Mouse (Mus musculus) layer of hippocampus, adult 8-10 months (tissue): ENCODE measurements around the gene Ascc1. TPM values are rescaled to one million over a fixed set of nuclear protein-coding genes. Genes with fewer than 3 reads are reported as not detected.

ENCODE experiments used
- DNase-seq, 2 experiments: peaks; one replicate each; pipeline ENCODE4 v3.0.0; 2022; ENCODE audit warnings: low spot score in 2 of 2
- total RNA-seq, 4 experiments: library from RNA; stranded (reverse); gene quantifications; 2 replicates each; pipeline ENCODE4 v1.2.4; 2022

The Ascc1 gene
- total RNA-seq, 4 experiments from 2014 or later = 17.0 to 19.1 (median 17.7) TPM

- no peak for DNase-seq
These were observed 13.6 kb downstream of the Ascc1 start for GRCm38 (mm10) chr10:60016223-60016622.

GRCm38 (mm10) chr10:60019299-60019698 is 16.7 kb downstream of the Ascc1 start:
- no peak for DNase-seq

GRCm38 (mm10) chr10:60023751-60024150 is 21.1 kb downstream of the Ascc1 start:
- no peak for DNase-seq

GRCm38 (mm10) chr10:60026759-60027395 is 24.3 kb downstream of the Ascc1 start:
- no peak for DNase-seq

GRCm38 (mm10) chr10:60027619-60028084 is 25.0 kb downstream of the Ascc1 start:
- DNase-seq = no peak

- DNase-seq = no peak
These were observed 25.6 kb downstream of the Ascc1 start for GRCm38 (mm10) chr10:60028181-60028580.

- DNase-seq = peak in 1 of 2 experiments; percentile 21
These were observed 26.4 kb downstream of the Ascc1 start for GRCm38 (mm10) chr10:60028979-60029378.

GRCm38 (mm10) chr10:60029387-60029786 is 26.8 kb downstream of the Ascc1 start:
- DNase-seq = no peak

GRCm38 (mm10) chr10:60031562-60031961 is 29.0 kb downstream of the Ascc1 start:
- no peak for DNase-seq

GRCm38 (mm10) chr10:60031985-60032384 is 29.4 kb downstream of the Ascc1 start:
- no peak for DNase-seq

- DNase-seq = no peak
These were observed 30.0 kb downstream of the Ascc1 start for GRCm38 (mm10) chr10:60032622-60033021.

GRCm38 (mm10) chr10:60033064-60033463 is 30.5 kb downstream of the Ascc1 start:
- DNase-seq = no peak

GRCm38 (mm10) chr10:60034621-60035020 is 32.0 kb downstream of the Ascc1 start:
- DNase-seq = no peak

GRCm38 (mm10) chr10:60035744-60036143 is 33.1 kb downstream of the Ascc1 start:
- no peak for DNase-seq

- no peak for DNase-seq
These were observed 39.8 kb downstream of the Ascc1 start for GRCm38 (mm10) chr10:60042350-60042922.

- peak; percentile 34 to 46 for DNase-seq
These were observed 44.1 kb downstream of the Ascc1 start for GRCm38 (mm10) chr10:60046696-60047095.

GRCm38 (mm10) chr10:60050581-60050980 is 48.0 kb downstream of the Ascc1 start:
- DNase-seq = no peak

GRCm38 (mm10) chr10:60053073-60053472 is 50.5 kb downstream of the Ascc1 start:
- DNase-seq = no peak

GRCm38 (mm10) chr10:60062173-60062572 is 59.6 kb downstream of the Ascc1 start:
- DNase-seq = no peak

- DNase-seq = no peak
These were observed 60.3 kb downstream of the Ascc1 start for GRCm38 (mm10) chr10:60062931-60063330.

GRCm38 (mm10) chr10:60066524-60066923 is 63.9 kb downstream of the Ascc1 start:
- DNase-seq = peak in 1 of 2 experiments; percentile 33

GRCm38 (mm10) chr10:60075159-60075558 is 72.6 kb downstream of the Ascc1 start:
- DNase-seq = no peak

- no peak for DNase-seq
These were observed 74.6 kb downstream of the Ascc1 start for GRCm38 (mm10) chr10:60077226-60077625.
